Mouse (Mus musculus) MN1 (cell line): ENCODE results near the gene Csf1.
A peak's percentile ranks its signal among the peaks of the same experiment; 100 is the strongest.

Experiments used
- DNase-seq: peaks from one replicate; pipeline ENCODE4 v3.0.0-alpha.2; 2016; ENCODE audit warnings: low spot score

Csf1 gene

DNA sequence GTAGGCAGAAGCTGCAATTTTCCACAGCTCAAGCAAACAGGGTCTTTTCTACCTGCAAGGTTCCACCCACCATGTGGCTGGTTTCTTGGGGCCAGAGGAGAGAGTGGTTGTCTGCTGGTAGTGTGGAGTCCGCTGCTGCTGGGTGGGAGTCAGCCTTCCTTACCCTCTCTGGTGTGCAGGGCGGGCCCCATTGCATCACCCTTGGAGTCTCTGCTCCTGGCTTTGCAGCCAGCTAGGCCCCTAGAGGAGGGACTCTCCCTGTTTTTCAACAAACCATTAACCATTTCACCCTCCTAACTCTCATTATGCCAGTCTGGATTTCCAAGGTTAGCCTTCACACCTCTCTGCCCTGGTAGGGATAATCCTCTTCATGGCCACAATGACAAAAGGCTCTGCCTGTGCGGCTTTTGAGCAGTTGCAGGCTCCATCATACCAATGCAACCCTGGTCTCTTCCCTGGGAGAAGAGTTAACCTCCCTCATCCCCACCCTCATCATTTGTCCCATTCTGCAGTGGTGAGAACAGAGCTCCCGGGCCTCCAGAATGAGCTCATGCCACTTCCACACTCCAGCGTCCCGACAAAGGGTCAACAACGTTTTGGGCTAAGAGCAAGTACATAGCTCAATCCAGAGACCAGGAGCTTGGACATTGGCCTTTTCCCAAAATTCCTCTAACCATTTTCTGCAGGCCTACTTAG, 56.4 kb downstream of the Csf1 start:
- no peak for DNase-seq

DNA sequence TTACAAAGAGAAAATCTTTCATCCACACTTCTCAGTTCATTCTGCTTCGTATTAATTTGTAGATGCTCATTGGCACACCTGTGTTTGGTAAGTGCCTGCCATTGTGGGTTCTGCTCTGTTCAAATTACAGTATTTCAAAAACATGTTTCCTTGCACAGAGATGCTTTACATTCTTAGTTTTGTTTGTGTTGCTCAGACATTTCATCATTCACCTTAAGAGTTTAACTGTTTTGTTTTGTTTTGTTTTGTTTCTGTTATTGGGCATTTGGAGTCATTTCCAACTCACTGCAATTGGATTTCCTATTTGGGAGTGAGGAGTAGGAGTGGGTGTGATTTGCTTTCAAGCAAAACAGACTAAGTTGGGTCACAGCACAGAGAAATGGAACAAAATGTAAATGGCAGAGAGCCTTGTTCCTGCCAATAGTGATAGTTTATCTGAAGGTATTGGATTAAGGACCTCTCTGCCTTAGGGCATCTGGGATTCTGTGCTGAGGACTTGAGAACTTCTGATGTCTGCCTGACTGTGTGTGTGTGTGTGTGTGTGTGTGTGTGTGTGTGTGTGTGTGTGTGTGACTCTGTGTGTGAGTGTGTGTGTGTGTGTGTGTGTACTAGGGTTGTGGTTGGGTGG, 58.4 kb downstream of the Csf1 start:
- DNase-seq: no peak

DNA sequence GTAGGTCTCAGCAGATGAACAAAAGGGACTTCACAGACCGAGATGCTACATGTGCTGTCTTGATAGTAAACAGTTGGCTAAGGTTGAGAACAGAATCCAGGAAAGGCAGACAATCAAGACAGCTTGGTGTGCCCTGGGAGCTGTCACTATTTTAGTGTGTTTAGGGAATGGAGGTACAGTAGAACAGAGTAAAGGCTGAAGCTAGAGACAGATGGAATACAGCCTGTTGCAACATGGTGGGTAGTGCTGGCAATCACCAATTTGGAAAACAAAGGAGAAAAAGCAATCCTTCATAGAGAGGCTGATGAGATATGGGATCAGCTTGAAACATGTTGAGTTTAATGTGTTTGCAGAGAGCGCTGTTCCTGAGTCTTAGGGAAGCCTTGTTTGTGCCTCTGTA, 59.6 kb downstream of the Csf1 start:
- DNase-seq: no peak

DNA sequence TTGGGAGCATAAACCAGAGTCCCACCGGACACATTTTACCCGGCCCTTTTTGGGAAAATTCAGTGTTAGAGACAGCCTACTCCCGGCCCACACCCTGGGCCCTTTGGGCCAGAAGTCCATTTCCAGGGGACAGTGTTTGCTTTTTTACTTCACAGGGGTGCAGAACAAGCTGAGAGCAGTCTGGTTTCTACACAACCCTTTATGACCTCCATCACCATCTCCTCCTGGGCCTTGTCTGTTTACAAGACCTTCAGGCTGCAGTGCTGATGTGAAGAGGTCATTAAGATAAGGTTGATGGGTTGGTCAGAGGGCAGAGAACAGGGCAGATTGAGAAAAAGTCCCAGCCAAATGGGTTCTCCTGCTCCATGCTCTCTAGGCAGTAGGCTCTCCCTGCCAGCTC, 63.4 kb downstream of the Csf1 start:
- no peak for DNase-seq

DNA sequence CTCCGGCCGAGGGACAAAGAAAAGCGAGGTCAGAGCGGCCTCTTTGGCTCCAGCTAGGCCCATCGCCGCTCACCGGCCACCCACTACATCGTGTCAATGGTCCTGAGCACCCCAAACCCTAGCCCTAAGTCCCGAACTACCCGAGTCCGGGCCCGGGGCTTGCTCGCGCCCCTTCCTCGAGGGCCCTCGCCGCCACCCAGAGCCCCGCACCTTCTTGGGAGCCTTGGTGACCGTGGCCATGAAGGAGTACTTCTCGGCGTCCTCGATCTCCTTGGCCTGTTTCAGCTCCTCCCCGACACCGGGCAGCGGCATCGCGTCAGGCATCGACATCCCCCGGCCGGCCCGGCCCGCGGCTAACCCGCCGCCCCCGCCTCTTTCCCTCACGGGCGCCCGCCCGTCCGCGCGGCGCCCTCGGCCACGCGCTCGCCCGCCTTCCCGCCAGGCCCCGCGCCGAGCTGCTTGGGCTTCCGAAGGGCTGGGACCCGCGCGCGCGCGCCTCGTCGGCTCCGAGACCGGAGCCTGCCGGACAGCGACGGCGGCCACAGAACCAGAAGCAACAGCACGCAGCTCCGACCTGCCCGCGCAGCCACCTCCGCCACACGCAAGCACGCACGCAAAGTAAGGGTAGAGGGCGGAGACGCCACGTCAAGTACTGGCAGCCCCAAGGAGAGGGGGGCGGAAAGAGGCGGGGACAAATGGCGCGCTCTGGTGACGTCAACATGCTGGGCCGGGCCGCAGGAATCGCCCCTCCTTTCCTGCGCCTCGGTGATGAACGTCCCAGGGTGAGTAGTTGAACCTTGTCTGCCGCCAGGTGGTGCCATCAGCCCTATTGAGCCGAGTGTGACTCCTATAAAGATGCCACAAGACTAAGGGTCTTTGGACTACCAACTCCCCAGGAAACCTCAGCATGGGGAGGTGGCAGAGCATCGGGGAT, 64.1 kb downstream of the Csf1 start, which contains the start of gene Ahcyl1:
Ahcyl1 (minus strand) TSS at position 613 of the 934 bp plus-strand sequence.
- peak; percentile 96 for DNase-seq

DNA sequence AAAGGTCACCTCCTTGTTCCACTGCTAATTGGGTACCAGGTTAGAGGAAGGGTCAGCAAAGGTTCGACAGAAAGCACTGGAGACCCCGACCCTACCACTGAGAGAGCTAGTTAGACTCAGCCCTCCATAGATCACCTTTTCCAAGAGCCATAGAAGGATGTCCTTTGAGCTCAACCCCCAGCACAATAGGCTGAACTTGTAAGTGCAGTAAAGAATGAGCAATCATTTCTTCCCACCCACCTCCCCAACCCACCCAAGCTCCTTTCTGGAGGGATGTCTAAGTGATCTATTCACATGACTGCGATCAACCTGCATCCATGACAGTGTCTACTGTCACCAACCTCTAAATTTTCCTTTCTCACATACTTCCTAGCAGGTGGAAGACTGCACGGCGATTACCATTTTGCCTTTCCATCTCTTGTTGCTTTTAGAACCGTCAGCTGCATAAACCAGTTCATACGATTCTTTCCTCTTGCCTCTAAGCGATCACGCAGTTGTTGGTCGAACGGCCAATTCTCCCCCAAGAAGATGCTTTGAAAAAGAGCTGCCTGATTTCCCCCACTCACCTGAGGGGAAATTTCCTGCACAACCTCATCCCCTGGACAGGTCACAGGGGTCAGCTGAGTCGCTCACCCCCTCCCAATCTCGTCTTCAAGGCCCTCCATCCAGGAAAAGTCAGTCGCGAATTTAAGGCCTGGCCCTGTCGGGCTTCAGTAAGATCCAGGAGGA, 64.9 kb downstream of the Csf1 start:
- peak; percentile 20 for DNase-seq

DNA sequence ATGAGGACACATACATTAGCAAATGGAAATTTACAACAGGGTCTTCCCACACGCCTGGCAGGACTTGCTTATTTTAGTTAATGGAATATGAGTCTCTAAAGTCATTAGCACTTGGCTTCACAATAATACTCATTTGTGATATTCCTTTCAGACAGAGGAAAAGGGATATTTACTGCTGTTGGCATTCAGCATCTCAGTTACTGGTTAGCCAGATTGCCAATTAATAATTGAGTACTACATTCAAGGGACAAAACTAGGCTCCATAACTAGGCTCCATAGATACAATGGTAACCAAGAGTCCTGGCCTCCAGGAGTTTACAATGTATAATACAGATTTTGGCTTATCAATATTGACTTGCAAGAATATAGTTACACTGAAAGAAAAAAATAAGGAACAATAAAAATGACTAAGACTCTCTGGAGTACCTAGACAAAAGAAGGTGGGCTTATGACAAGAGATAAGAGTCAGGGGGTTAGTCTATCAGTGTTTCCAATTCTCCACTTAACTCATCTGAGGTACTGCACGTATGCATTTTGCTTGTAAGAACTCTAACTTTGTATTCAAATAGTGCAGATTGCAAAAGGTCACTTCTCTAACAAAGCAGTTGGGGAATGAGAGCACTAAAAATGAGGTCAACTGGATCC, 65.9 kb downstream of the Csf1 start:
- DNase-seq: no peak
